Mouse (Mus musculus) MEL (cell line): Measurements from ENCODE around the gene Bms1. TPM values are rescaled to one million over a fixed set of nuclear protein-coding genes. Genes with fewer than 3 reads are reported as not detected.

Experiments used
- DNase-seq: peaks from one replicate; pipeline ENCODE4 v3.0.0; 2011; ENCODE audit warnings: low read depth, low spot score
- H3K27ac ChIP-seq: 2 replicates; pipeline ENCODE4 v1.5.1; 2012; ENCODE audit warnings: low read depth, mild to moderate bottlenecking, control low read depth, low read length, moderate library complexity; ENCODE audit not compliant: control insufficient read depth
- H3K27me3 ChIP-seq, 2 experiments: fragments of 150-350 bp in 1 of 2; sonication (generic) in 1 of 2; 2 replicates each; pipeline ENCODE4 v1.6.1; 2012; ENCODE audit warnings: low read length in 2 of 2, mild to moderate bottlenecking in 2 of 2, improper control_type of control experiment in 1 of 2, moderate library complexity in 1 of 2; ENCODE audit not compliant: insufficient read depth in 2 of 2, control insufficient read depth in 1 of 2
- H3K36me3 ChIP-seq, 2 experiments: 2 replicates each; pipeline ENCODE4 v1.6.1; 2012 to 2014; ENCODE audit warnings: low read length in 2 of 2, improper control_type of control experiment in 1 of 2, inconsistent platforms in 1 of 2, mild to moderate bottlenecking in 1 of 2; ENCODE audit not compliant: insufficient read depth in 2 of 2, control insufficient read depth in 1 of 2
- H3K4me1 ChIP-seq, 2 experiments: fragments of 150-350 bp in 1 of 2; sonication (generic) in 1 of 2; 2 replicates each; pipeline ENCODE4 v1.6.1; 2012; ENCODE audit warnings: low read length in 2 of 2, improper control_type of control experiment in 1 of 2, mild to moderate bottlenecking in 1 of 2; ENCODE audit not compliant: insufficient read depth in 2 of 2, control insufficient read depth in 1 of 2
- H3K4me3 ChIP-seq, 2 experiments: fragments of 150-350 bp in 1 of 2; sonication (generic) in 1 of 2; 2 replicates each; pipeline ENCODE4 v1.5.1; 2012; ENCODE audit warnings: low read depth in 2 of 2, low read length in 2 of 2, mild to moderate bottlenecking in 2 of 2, moderate library complexity in 2 of 2, control low read depth in 1 of 2, improper control_type of control experiment in 1 of 2; ENCODE audit not compliant: control insufficient read depth in 1 of 2, insufficient read depth in 1 of 2
- H3K79me2 ChIP-seq: 2 replicates; pipeline ENCODE4 v1.6.1; 2012; ENCODE audit warnings: mild to moderate bottlenecking, low read length, moderate library complexity; ENCODE audit not compliant: control insufficient read depth, poor library complexity, insufficient read depth
- H3K9ac ChIP-seq: 2 replicates; pipeline ENCODE4 v1.6.1; 2012; ENCODE audit warnings: low read depth, mild to moderate bottlenecking, control low read depth, low read length, moderate library complexity; ENCODE audit not compliant: control insufficient read depth, poor library complexity, severe bottlenecking
- H3K9me3 ChIP-seq: fragments of 150-350 bp; sonication (generic); replicated peaks from 2 replicates; pipeline ENCODE4 v1.6.1; 2012; ENCODE audit warnings: mild to moderate bottlenecking, low read length, improper control_type of control experiment, moderate library complexity; ENCODE audit not compliant: insufficient read depth
- CHD1 ChIP-seq: IDR thresholded peaks from 2 replicates; pipeline ENCODE4 v1.6.1; 2012; ENCODE audit warnings: low read depth, mild to moderate bottlenecking, inconsistent platforms, low read length, improper control_type of control experiment
- EP300 ChIP-seq, 2 experiments: IDR thresholded peaks; 2 replicates each; pipeline ENCODE4 v1.6.1; 2011; ENCODE audit warnings: improper control_type of control experiment in 2 of 2, low read length in 2 of 2, low read depth in 1 of 2, mild to moderate bottlenecking in 1 of 2
- JUND ChIP-seq: IDR thresholded peaks from 2 replicates; pipeline ENCODE4 v1.6.1; 2011; ENCODE audit warnings: low read depth, mild to moderate bottlenecking, improper control_type of control experiment, low read length
- MAZ ChIP-seq: IDR thresholded peaks from 2 replicates; pipeline ENCODE4 v1.6.1; 2012; ENCODE audit warnings: low read depth, mild to moderate bottlenecking, inconsistent platforms, low read length, improper control_type of control experiment
- MXI1 ChIP-seq: IDR thresholded peaks from 2 replicates; pipeline ENCODE4 v1.6.1; 2011; ENCODE audit warnings: mild to moderate bottlenecking, low read depth, low read length, improper control_type of control experiment
- NRF1 ChIP-seq: IDR thresholded peaks from 2 replicates; pipeline ENCODE4 v1.6.1; 2014; ENCODE audit warnings: low read depth, mild to moderate bottlenecking, inconsistent platforms, low read length, improper control_type of control experiment, moderate library complexity; ENCODE audit not compliant: poor library complexity, insufficient read depth, severe bottlenecking
- POLR2AphosphoS5 ChIP-seq: IDR thresholded peaks from 2 replicates; pipeline ENCODE4 v1.6.1; 2012; ENCODE audit warnings: low read depth, borderline replicate concordance, mild to moderate bottlenecking, inconsistent platforms, low read length, moderate library complexity, mixed read lengths
- RAD21 ChIP-seq: IDR thresholded peaks from 2 replicates; pipeline ENCODE4 v1.6.1; 2011; ENCODE audit warnings: mild to moderate bottlenecking, low read depth, low read length, improper control_type of control experiment
- SIN3A ChIP-seq: IDR thresholded peaks from 2 replicates; pipeline ENCODE4 v1.6.1; 2012; ENCODE audit warnings: low read length, improper control_type of control experiment, inconsistent platforms
- SMC3 ChIP-seq: IDR thresholded peaks from 2 replicates; pipeline ENCODE4 v1.6.1; 2011; ENCODE audit warnings: low read depth, low read length, improper control_type of control experiment
- TBP ChIP-seq: IDR thresholded peaks from 2 replicates; pipeline ENCODE4 v1.8.0; 2011; ENCODE audit warnings: low read depth, low read length, improper control_type of control experiment
- USF2 ChIP-seq, 2 experiments: IDR thresholded peaks; 2 replicates each; pipeline ENCODE4 v1.6.1; 2011 to 2012; ENCODE audit warnings: improper control_type of control experiment in 2 of 2, low read length in 2 of 2, borderline replicate concordance in 1 of 2, inconsistent platforms in 1 of 2, low read depth in 1 of 2, mild to moderate bottlenecking in 1 of 2; ENCODE audit not compliant: insufficient read depth in 1 of 2
- ZC3H11A ChIP-seq: IDR thresholded peaks from 2 replicates; pipeline ENCODE4 v1.6.1; 2012; ENCODE audit warnings: low read depth, mild to moderate bottlenecking, inconsistent platforms, low read length, improper control_type of control experiment
- ZKSCAN1 ChIP-seq: IDR thresholded peaks from 2 replicates; pipeline ENCODE4 v1.6.1; 2012; ENCODE audit warnings: low read depth, mild to moderate bottlenecking, inconsistent platforms, low read length, improper control_type of control experiment, moderate library complexity
- polyA plus RNA-seq, 2 experiments: library from polyadenylated mRNA; stranded (reverse) in 1 of 2; unstranded in 1 of 2; fragments of >175 nt in 1 of 2; fragments of >200 nt in 1 of 2; gene quantifications; 2 replicates each; pipeline versions ENCODE4 v1.2.1 to v1.2.4; 2012; ENCODE audit warnings: low replicate concordance in 2 of 2, low read depth in 1 of 2; ENCODE audit not compliant: insufficient read length in 2 of 2, insufficient read depth in 1 of 2, missing spikeins in 1 of 2
- total RNA-seq: library from RNA; depleted of rRNA; stranded (reverse); fragments of 300-350 nt; gene quantifications from 2 replicates; pipeline ENCODE4 v1.2.3, GENCODE M21; 2012

The Bms1 gene
- total and polyA plus RNA-seq, 3 experiments = 100 to 384 (median 109) TPM

- TF ChIP-seq MAZ = no peak
- H3K79me2 ChIP-seq = no peaks in the 10 kb centered on the region
Measured at GRCm38 (mm10) chr6:118426666-118427065, 7.4 kb upstream of the Bms1 start.

GRCm38 (mm10) chr6:118410428-118410827 is 8.8 kb downstream of the Bms1 start:
- no peaks in the 10 kb centered on the region for H3K4me1 ChIP-seq
- H3K9me3 ChIP-seq = no peaks in the 10 kb centered on the region
- DNase-seq = no peak
- H3K9ac ChIP-seq = no peak overlapping the region
- H3K4me3 ChIP-seq = no peak overlapping the region
- TF ChIP-seq SMC3 = no peak
- no peak for TF ChIP-seq USF2 (IDR thresholded peaks at IDR 0.05; ENCODE audit: borderline replicate concordance in 1 of 2, insufficient read depth in 1 of 2, low read depth in 1 of 2, low read length in 2 of 2)
- TF ChIP-seq, all 39 proteins: peak for 0
- H3K27ac ChIP-seq = no peak overlapping the region
- peaks cover 0 to 47% of the 10 kb centered on the region in 2 experiments; a peak in 2 of 4 replicates for H3K36me3 ChIP-seq
- no peaks in the 10 kb centered on the region for H3K79me2 ChIP-seq
- H3K27me3 ChIP-seq = no peaks in the 10 kb centered on the region

More at GRCm38 (mm10) chr6:118426666-118427065, 7.4 kb upstream of the Bms1 start:
- Histone ChIP-seq H3K27ac (no peak overlapping the region), H3K4me3 (no peak overlapping the region), H3K27me3 (no peaks in the 10 kb centered on the region), H3K4me1 (no peaks in the 10 kb centered on the region), H3K9ac (no peak overlapping the region), H3K36me3 (peaks cover 0 to 8% of the 10 kb centered on the region in 2 experiments; a peak in 2 of 4 replicates), H3K9me3 (no peaks in the 10 kb centered on the region)
- no peak for DNase-seq

GRCm38 (mm10) chr6:118408510-118408909 is 10.8 kb downstream of the Bms1 start:
- H3K36me3 ChIP-seq = peaks cover 0 to 39% of the 10 kb centered on the region in 2 experiments; a peak in 2 of 4 replicates
- no peak overlapping the region for H3K4me3 ChIP-seq
- H3K9me3 ChIP-seq = no peaks in the 10 kb centered on the region
- H3K27me3 ChIP-seq = no peaks in the 10 kb centered on the region
- H3K79me2 ChIP-seq = no peaks in the 10 kb centered on the region
- no peak for DNase-seq
- no peak for TF ChIP-seq JUND
- TF ChIP-seq SMC3 = no peak
- TF ChIP-seq ZC3H11A = no peak
- TF ChIP-seq USF2 (IDR thresholded peaks at IDR 0.05; ENCODE audit: borderline replicate concordance in 1 of 2, insufficient read depth in 1 of 2, low read depth in 1 of 2, low read length in 2 of 2) = no peak
- no peak for TF ChIP-seq MAZ
- H3K9ac ChIP-seq = no peak overlapping the region
- no peak overlapping the region for H3K27ac ChIP-seq
- H3K4me1 ChIP-seq = no peaks in the 10 kb centered on the region

- Histone ChIP-seq H3K9ac (no peak overlapping the region), H3K79me2 (no peaks in the 10 kb centered on the region), H3K9me3 (no peaks in the 10 kb centered on the region), H3K4me1 (no peaks in the 10 kb centered on the region), H3K27ac (no peak overlapping the region)
- no peak for DNase-seq
- TF ChIP-seq MXI1 (no peak), MAZ (no peak), ZKSCAN1 (no peak), RAD21 (no peak), TBP (no peak), CHD1 (no peak), NRF1 (no peak), SIN3A (no peak), ZC3H11A (no peak), POLR2AphosphoS5 (no peak), EP300 (IDR thresholded peaks at IDR 0.05; ENCODE audit: low read depth in 1 of 2, low read length in 2 of 2) (no peak)
- TF ChIP-seq, all 39 proteins: peak for 0
- Histone ChIP-seq H3K27me3 (no peaks in the 10 kb centered on the region), H3K4me3 (no peak overlapping the region), H3K36me3 (peaks cover 0 to 40% of the 10 kb centered on the region in 2 experiments; a peak in 2 of 4 replicates)
Measured at GRCm38 (mm10) chr6:118406421-118406820, 12.9 kb downstream of the Bms1 start.
